Mouse (Mus musculus) neural tube, embryonic 12.5 days (tissue): ENCODE data around the gene Dcaf8. TPM values are rescaled to one million over a fixed set of nuclear protein-coding genes. Genes with fewer than 3 reads are reported as not detected.
"Not testable (repeated sequence)": the region's sequence is repeated elsewhere in the genome, so short reads cannot be mapped to it uniquely, and the experiment has no call there.

Source experiments
- ATAC-seq: fragments of 200-750 bp; cut with Nextera tagmentation; 2 replicates; pipeline ENCODE4 v1.8.0; 2017; ENCODE audit warnings: low read depth, mild to moderate bottlenecking, moderate TSS enrichment, moderate library complexity; ENCODE audit not compliant: low FRiP score
- H3K27ac ChIP-seq: fragments of 300-500 bp; sonication (generic); 2 replicates; pipeline ENCODE4 v1.5.1; 2016
- H3K27me3 ChIP-seq: fragments of 300-500 bp; sonication (generic); replicated peaks from 2 replicates; pipeline ENCODE4 v1.6.1; 2016; ENCODE audit warnings: mild to moderate bottlenecking
- H3K36me3 ChIP-seq: fragments of 300-500 bp; sonication (generic); 2 replicates; pipeline ENCODE4 v1.6.1; 2016; ENCODE audit warnings: mild to moderate bottlenecking
- H3K4me1 ChIP-seq: fragments of 300-500 bp; sonication (generic); 2 replicates; pipeline ENCODE4 v1.6.1; 2016
- H3K4me2 ChIP-seq: fragments of 300-500 bp; sonication (generic); replicated peaks from 2 replicates; pipeline ENCODE4 v1.6.1; 2016; ENCODE audit warnings: mild to moderate bottlenecking
- H3K4me3 ChIP-seq: fragments of 300-500 bp; sonication (generic); 2 replicates; pipeline ENCODE4 v1.5.1; 2016
- H3K9ac ChIP-seq: fragments of 300-500 bp; sonication (generic); 2 replicates; pipeline ENCODE4 v1.6.1; 2016; ENCODE audit warnings: mild to moderate bottlenecking
- H3K9me3 ChIP-seq: fragments of 300-500 bp; sonication (generic); 2 replicates; pipeline ENCODE4 v1.6.1; 2016; ENCODE audit warnings: mild to moderate bottlenecking
- WGBS: fragments of 180-500 bp; shearing (Covaris S2); methylation state at CpG from one replicate; pipeline ENCODE4 v1.1.7; 2016; 5-methylcytosine and 5-hydroxymethylcytosine counted together
- polyA plus RNA-seq: library from polyadenylated mRNA; unstranded; fragments of >200 nt; fragmentation: Nextera tagmentation; extraction: Ambion mirVana; gene quantifications from 2 replicates; pipeline ENCODE4 v1.2.1, GENCODE M21; 2016

Dcaf8 gene
- polyA plus RNA-seq, 1 experiment from 2014 or later: 127 TPM

DNA sequence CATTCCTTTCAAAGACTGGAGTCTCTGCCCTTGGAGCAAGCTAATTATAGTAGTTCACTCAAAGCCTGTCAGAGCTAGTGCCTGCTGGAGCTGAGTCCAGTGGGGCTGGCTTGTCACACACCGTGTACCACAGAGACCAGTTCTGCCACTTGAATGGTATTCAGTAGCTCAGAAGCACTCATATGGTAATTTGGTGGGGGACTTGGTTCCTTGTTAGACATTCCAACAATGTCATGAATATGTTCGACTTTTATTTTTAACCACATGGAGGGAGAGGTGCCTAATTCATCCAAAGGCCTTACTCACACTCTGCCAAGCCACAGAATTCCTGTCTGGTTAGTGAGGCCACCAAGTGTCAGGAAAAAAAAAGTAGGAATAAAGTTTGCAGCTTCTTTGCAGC lies 94.5 kb downstream of the Dcaf8 start:
- Histone ChIP-seq H3K4me1 (peaks cover 6% of the 10 kb centered on the region; the same call in 1 of the 2 replicates), H3K9me3 (no peaks in the 10 kb centered on the region), H3K9ac (no peak overlapping the region), H3K4me3 (no peak overlapping the region), H3K27ac (no peak overlapping the region), H3K4me2 (no peak overlapping the region), H3K36me3 (no peaks in the 10 kb centered on the region), H3K27me3 (no peaks in the 10 kb centered on the region)
- 0 out of 2 replicates have a peak, but pooled peaks have one; percentile 39 for ATAC-seq
- 36% methylated on average over 2 of the region's 2 CpGs for WGBS

- WGBS: 30% methylated on average over 16 of the region's 16 CpGs
- Histone ChIP-seq H3K27ac (no peak overlapping the region), H3K4me3 (no peak overlapping the region), H3K36me3 (no peaks in the 10 kb centered on the region), H3K9me3 (no peaks in the 10 kb centered on the region), H3K27me3 (no peaks in the 10 kb centered on the region), H3K4me2 (peak overlapping the region; percentile 30), H3K9ac (no peak overlapping the region), H3K4me1 (peaks cover 6% of the 10 kb centered on the region; the same call in 1 of the 2 replicates)
- no peak for ATAC-seq
Measured at GRCm38 (mm10) chr1:172243547-172244205, 95.8 kb downstream of the Dcaf8 start.

DNA sequence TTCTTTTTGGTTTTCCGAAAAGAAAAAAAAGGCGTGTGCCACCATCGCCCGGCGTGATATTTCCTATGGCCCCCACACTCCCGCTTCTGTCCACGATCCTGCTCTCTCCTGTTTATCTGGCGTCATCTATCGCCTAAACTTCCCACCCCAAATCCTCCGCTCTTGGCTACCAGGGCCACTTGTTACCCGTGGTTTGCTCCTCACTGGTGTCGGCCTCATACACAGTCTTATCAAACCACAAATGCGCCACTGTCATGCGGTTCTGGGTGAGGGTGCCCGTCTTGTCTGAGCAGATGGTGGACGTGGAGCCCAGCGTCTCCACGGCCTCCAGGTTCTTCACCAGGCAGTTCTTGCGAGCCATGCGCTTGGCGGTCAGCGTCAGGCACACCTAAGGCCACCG lies 96.8 kb downstream of the Dcaf8 start:
- not testable (repeated sequence) for H3K27ac ChIP-seq, H3K9ac ChIP-seq, H3K4me3 ChIP-seq, H3K4me1 ChIP-seq, ATAC-seq, H3K9me3 ChIP-seq, H3K27me3 ChIP-seq, H3K36me3 ChIP-seq
- WGBS: 51% methylated on average over 23 of the region's 23 CpGs
- H3K4me2 ChIP-seq: peak overlapping the region; percentile 30; the same call in 1 of the 2 replicates

Other genes starting within 250 kb of the Dcaf8 start
- gene Slamf6, start 230.6 kb upstream of the Dcaf8 start, polyA plus RNA-seq: 0.20 TPM in 1 of 2 replicates, not detected in the other
- gene Vangl2, start 119.6 kb upstream of the Dcaf8 start, polyA plus RNA-seq: 66.0 and 69.7 TPM in 2 replicates
- gene Nhlh1, start 90.5 kb upstream of the Dcaf8 start, polyA plus RNA-seq: 18.2 and 21.7 TPM in 2 replicates
- 216 and 227 TPM in 2 replicates for gene Copa, start 65.6 kb upstream of the Dcaf8 start, polyA plus RNA-seq
- 132 and 137 TPM in 2 replicates for gene Ncstn, start 65.3 kb upstream of the Dcaf8 start, polyA plus RNA-seq
- gene Pex19, start 21.3 kb upstream of the Dcaf8 start, polyA plus RNA-seq: 191 TPM in 2 replicates
- gene Pea15a, start 58.7 kb downstream of the Dcaf8 start, polyA plus RNA-seq: 293 and 305 TPM in 2 replicates
- 2.1 TPM in 2 replicates for gene Casq1, start 71.8 kb downstream of the Dcaf8 start, polyA plus RNA-seq
- gene Atp1a4, start 110.3 kb downstream of the Dcaf8 start, polyA plus RNA-seq: not detected in 2 replicates
- gene Igsf8, start 113.6 kb downstream of the Dcaf8 start, polyA plus RNA-seq: 165 and 171 TPM in 2 replicates
- gene Atp1a2, start 150.0 kb downstream of the Dcaf8 start, polyA plus RNA-seq: 14.5 and 14.9 TPM in 2 replicates
- gene Kcnj9, start 181.2 kb downstream of the Dcaf8 start, polyA plus RNA-seq: 1.4 and 1.6 TPM in 2 replicates
- gene Kcnj10, start 193.1 kb downstream of the Dcaf8 start, polyA plus RNA-seq: 0.96 and 1.3 TPM in 2 replicates
- 8.3 and 9.4 TPM in 2 replicates for gene Pigm, start 228.5 kb downstream of the Dcaf8 start, polyA plus RNA-seq